Mouse (Mus musculus) heart, adult 2 months (tissue): ENCODE data around the gene Prdx6. TPM values are rescaled to one million over a fixed set of nuclear protein-coding genes. Genes with fewer than 3 reads are reported as not detected.

Experiments
- DNase-seq, 2 experiments: peaks; one replicate each; pipeline ENCODE4 v3.0.0; 2021
- H3K27ac ChIP-seq: fragments of 200-600 bp; 2 replicates; pipeline ENCODE4 v1.8.1; 2022
- H3K27me3 ChIP-seq: fragments of 200-500 bp; 2 replicates; pipeline ENCODE4 v1.6.1; 2012; ENCODE audit warnings: mild to moderate bottlenecking, low read length, inconsistent platforms, mixed read lengths; ENCODE audit not compliant: control insufficient read depth, insufficient read depth
- H3K36me3 ChIP-seq: fragments of 200-500 bp; 2 replicates; pipeline ENCODE4 v1.6.1; 2012; ENCODE audit warnings: low read length, inconsistent platforms; ENCODE audit not compliant: control insufficient read depth, insufficient read depth
- H3K4me1 ChIP-seq: fragments of 200-500 bp; 2 replicates; pipeline ENCODE4 v1.6.1; 2011; ENCODE audit warnings: low read length; ENCODE audit not compliant: control insufficient read depth, insufficient read depth
- H3K4me3 ChIP-seq: fragments of 200-600 bp; 2 replicates; pipeline ENCODE4 v1.8.1; 2022
- H3K79me2 ChIP-seq: fragments of 200-500 bp; replicated peaks from 2 replicates; pipeline ENCODE4 v1.6.1; 2012; ENCODE audit warnings: mild to moderate bottlenecking, inconsistent platforms, low read length, moderate library complexity, mixed read lengths; ENCODE audit not compliant: control insufficient read depth, insufficient read depth
- H3K9ac ChIP-seq: fragments of 200-500 bp; 2 replicates; pipeline ENCODE4 v1.6.1; 2012; ENCODE audit warnings: low read depth, mild to moderate bottlenecking, control low read depth, inconsistent platforms, low read length, mixed read lengths
- CTCF ChIP-seq: fragments of 200-600 bp; IDR thresholded peaks from 2 replicates; pipeline ENCODE4 v1.8.1; 2022; ENCODE audit warnings: antibody characterized with exemption, mild to moderate bottlenecking, moderate library complexity
- EP300 ChIP-seq: fragments of 200-500 bp; IDR thresholded peaks from 2 replicates; pipeline ENCODE4 v1.6.1; 2011; ENCODE audit warnings: low read depth, low read length, control low read depth; ENCODE audit not compliant: insufficient read depth
- POLR2A ChIP-seq: fragments of 200-500 bp; IDR thresholded peaks from 2 replicates; pipeline ENCODE4 v1.6.1; 2011; ENCODE audit warnings: mild to moderate bottlenecking, low read depth, low read length, control low read depth; ENCODE audit not compliant: insufficient read depth
- WGBS: fragments of 180-500 bp; shearing (Covaris S2); methylation state at CpG from one replicate; pipeline ENCODE4 v1.1.7; 2018; 5-methylcytosine and 5-hydroxymethylcytosine counted together
- intact Hi-C: fragments of 180-260 bp; cut with DNase I; formaldehyde crosslinking; loops from one replicate; pipeline ENCODE4 v1.15.1; 2025
- polyA plus RNA-seq: library from polyadenylated mRNA; depleted of rRNA; stranded (reverse); fragments of >200 nt; gene quantifications from 2 replicates; pipeline ENCODE4 v1.2.3, GENCODE M21; 2012
- total RNA-seq, 2 experiments: library from RNA; stranded (reverse); gene quantifications; 2 replicates each; pipeline ENCODE4 v1.2.3; 2021

Gene Prdx6
- total and polyA plus RNA-seq, 3 experiments = 186 to 336 (median 284) TPM

- intact Hi-C loops = no loop called here
- H3K27ac ChIP-seq = no peak overlapping the region
- DNase-seq = no peak
- no peak overlapping the region for H3K9ac ChIP-seq
- H3K4me3 ChIP-seq = no peak overlapping the region
- no peaks in the 10 kb centered on the region for H3K27me3 ChIP-seq
- 97% methylated on average over 1 of the region's 1 CpGs for WGBS
- TF ChIP-seq CTCF (no peak), EP300 (no peak), POLR2A (no peak)
- no peaks in the 10 kb centered on the region for H3K4me1 ChIP-seq
- no peaks in the 10 kb centered on the region for H3K79me2 ChIP-seq
- H3K36me3 ChIP-seq = no peaks in the 10 kb centered on the region
Measured at GRCm38 (mm10) chr1:161273486-161273885, 22.5 kb upstream of the Prdx6 start.

DNA sequence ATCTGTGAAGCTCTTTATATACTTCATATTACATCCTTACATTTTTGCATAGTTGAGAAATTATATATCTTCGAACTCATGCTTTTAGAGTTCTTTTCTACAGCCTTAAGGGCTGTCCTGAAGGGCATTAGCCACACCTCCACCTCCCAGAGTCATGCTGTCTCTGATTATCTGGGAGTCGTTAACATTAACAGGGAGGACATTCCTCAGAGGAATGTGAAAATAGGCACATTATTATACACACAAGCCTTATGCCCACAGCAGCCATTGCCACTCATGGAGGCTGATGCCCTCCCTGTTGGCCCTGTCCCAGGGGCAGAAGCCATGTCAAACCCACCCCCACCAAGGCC, 20.4 kb upstream of the Prdx6 start:
- H3K9ac ChIP-seq = no peak overlapping the region
- intact Hi-C loops = no loop called here
- no peaks in the 10 kb centered on the region for H3K27me3 ChIP-seq
- no peak for TF ChIP-seq CTCF
- DNase-seq = no peak
- no peaks in the 10 kb centered on the region for H3K36me3 ChIP-seq
- H3K27ac ChIP-seq = no peak overlapping the region
- H3K4me1 ChIP-seq = no peaks in the 10 kb centered on the region
- no peak overlapping the region for H3K4me3 ChIP-seq
- H3K79me2 ChIP-seq = no peaks in the 10 kb centered on the region
- WGBS = 56% methylated on average over 2 of the region's 2 CpGs

GRCm38 (mm10) chr1:161270776-161271460, 19.9 kb upstream of the Prdx6 start:
- no peaks in the 10 kb centered on the region for H3K36me3 ChIP-seq
- H3K27me3 ChIP-seq = no peaks in the 10 kb centered on the region
- no peaks in the 10 kb centered on the region for H3K79me2 ChIP-seq
- no peaks in the 10 kb centered on the region for H3K4me1 ChIP-seq
- no peak overlapping the region for H3K4me3 ChIP-seq
- WGBS = 75% methylated on average over 4 of the region's 4 CpGs
- DNase-seq = no peak
- TF ChIP-seq CTCF (no peak), POLR2A (no peak)
- H3K9ac ChIP-seq = no peak overlapping the region
- intact Hi-C loops = no loop called here
- no peak overlapping the region for H3K27ac ChIP-seq

GRCm38 (mm10) chr1:161269346-161269745, 18.3 kb upstream of the Prdx6 start:
- TF ChIP-seq POLR2A (no peak), CTCF (no peak), EP300 (no peak)
- no peak overlapping the region for H3K9ac ChIP-seq
- no peaks in the 10 kb centered on the region for H3K36me3 ChIP-seq
- no peak for DNase-seq
- no peaks in the 10 kb centered on the region for H3K79me2 ChIP-seq
- H3K27me3 ChIP-seq = no peaks in the 10 kb centered on the region
- intact Hi-C loops = no loop called here
- H3K27ac ChIP-seq = no peak overlapping the region
- 69% methylated on average over 4 of the region's 4 CpGs for WGBS
- no peaks in the 10 kb centered on the region for H3K4me1 ChIP-seq
- H3K4me3 ChIP-seq = no peak overlapping the region

- TF ChIP-seq CTCF = no peak
- no peak for TF ChIP-seq EP300
- TF ChIP-seq POLR2A = no peak
- Histone ChIP-seq H3K27ac (no peak overlapping the region), H3K9ac (no peak overlapping the region), H3K79me2 (no peaks in the 10 kb centered on the region), H3K4me3 (no peak overlapping the region), H3K27me3 (no peaks in the 10 kb centered on the region), H3K4me1 (no peaks in the 10 kb centered on the region), H3K36me3 (no peaks in the 10 kb centered on the region)
- WGBS = 31% methylated on average over 5 of the region's 5 CpGs
- intact Hi-C loops = no loop called here
- DNase-seq = peak in 1 of 2 experiments; percentile 11
Measured at GRCm38 (mm10) chr1:161268884-161269283, 17.9 kb upstream of the Prdx6 start.

DNA sequence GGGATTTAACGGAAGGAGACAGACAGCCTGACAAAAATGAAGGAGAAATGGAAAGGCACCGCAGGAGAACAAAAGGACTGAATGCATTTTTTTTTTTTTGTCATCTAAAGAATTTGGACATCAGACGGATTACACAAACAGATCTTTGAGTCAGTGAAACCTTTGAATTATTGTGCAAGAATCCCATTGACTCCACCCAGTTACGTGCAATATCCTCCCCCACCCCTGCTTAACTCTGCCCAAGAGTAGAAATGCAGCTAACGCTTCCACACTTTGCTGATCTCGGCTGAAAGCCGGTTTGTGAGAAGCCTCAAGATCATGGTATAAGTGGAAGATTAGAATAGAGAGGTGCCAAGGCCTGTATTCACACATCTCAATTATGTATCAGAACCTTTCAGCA, 17.1 kb upstream of the Prdx6 start:
- Histone ChIP-seq H3K4me1 (no peaks in the 10 kb centered on the region), H3K4me3 (no peak overlapping the region), H3K27me3 (no peaks in the 10 kb centered on the region), H3K9ac (no peak overlapping the region), H3K36me3 (no peaks in the 10 kb centered on the region), H3K79me2 (no peaks in the 10 kb centered on the region), H3K27ac (no peak overlapping the region)
- no peak for TF ChIP-seq EP300
- TF ChIP-seq CTCF = no peak
- no peak for TF ChIP-seq POLR2A
- no peak for DNase-seq
- WGBS = 73% methylated on average over 7 of the region's 7 CpGs
- intact Hi-C loops = no loop called here
